Mouse (Mus musculus) hindbrain, embryonic 10.5 days (tissue): ENCODE measurements around the gene Vamp2. TPM values are rescaled to one million over a fixed set of nuclear protein-coding genes. Genes with fewer than 3 reads are reported as not detected.

Experiments
- DNase-seq: peaks from one replicate; pipeline ENCODE4 v3.0.0-alpha.2; 2017; ENCODE audit warnings: low spot score
- H3K27ac ChIP-seq: fragments of 300-500 bp; sonication (generic); 2 replicates; pipeline ENCODE4 v1.5.1; 2016; ENCODE audit warnings: mild to moderate bottlenecking, moderate library complexity
- H3K27me3 ChIP-seq: fragments of 300-500 bp; sonication (generic); 2 replicates; pipeline ENCODE4 v1.6.1; 2016; ENCODE audit warnings: mild to moderate bottlenecking; ENCODE audit not compliant: poor library complexity, insufficient read depth, severe bottlenecking
- H3K36me3 ChIP-seq: fragments of 300-500 bp; sonication (generic); 2 replicates; pipeline ENCODE4 v1.6.1; 2016; ENCODE audit warnings: mild to moderate bottlenecking, moderate library complexity
- H3K4me1 ChIP-seq: fragments of 300-500 bp; sonication (generic); replicated peaks from 2 replicates; pipeline ENCODE4 v1.6.1; 2016; ENCODE audit warnings: mild to moderate bottlenecking
- H3K4me3 ChIP-seq: fragments of 300-500 bp; sonication (generic); 2 replicates; pipeline ENCODE4 v1.5.1; 2016; ENCODE audit warnings: mild to moderate bottlenecking, moderate library complexity
- H3K9me3 ChIP-seq: fragments of 300-500 bp; sonication (generic); 2 replicates; pipeline ENCODE4 v1.6.1; 2016; ENCODE audit warnings: mild to moderate bottlenecking, moderate library complexity
- WGBS: fragments of 180-500 bp; shearing (Covaris S2); methylation state at CpG from one replicate; pipeline ENCODE4 v1.1.7; 2016; 5-methylcytosine and 5-hydroxymethylcytosine counted together
- polyA plus RNA-seq: library from polyadenylated mRNA; unstranded; fragments of >200 nt; fragmentation: Nextera tagmentation; extraction: Ambion mirVana; gene quantifications from 2 replicates; pipeline ENCODE4 v1.2.1, GENCODE M21; 2016

The Vamp2 gene
- polyA plus RNA-seq, 1 experiment from 2014 or later = 108 TPM

GRCm38 (mm10) chr11:69078805-69079438 lies 9.4 kb upstream of the Vamp2 start:
- Histone ChIP-seq H3K4me1 (peaks cover 13% of the 10 kb centered on the region), H3K27me3 (no peaks in the 10 kb centered on the region), H3K27ac (no peak overlapping the region), H3K9me3 (no peaks in the 10 kb centered on the region), H3K4me3 (no peak overlapping the region), H3K36me3 (no peaks in the 10 kb centered on the region)
- DNase-seq = no peak
- WGBS = 80% methylated on average over 5 of the region's 5 CpGs

GRCm38 (mm10) chr11:69080102-69080854 lies 8.0 kb upstream of the Vamp2 start:
- H3K27ac ChIP-seq = no peak overlapping the region
- no peaks in the 10 kb centered on the region for H3K9me3 ChIP-seq
- H3K4me1 ChIP-seq = peaks cover 3% of the 10 kb centered on the region; the same call in 1 of the 2 replicates
- H3K27me3 ChIP-seq = no peaks in the 10 kb centered on the region
- no peaks in the 10 kb centered on the region for H3K36me3 ChIP-seq
- no peak for DNase-seq
- 87% methylated on average over 15 of the region's 15 CpGs for WGBS
- no peak overlapping the region for H3K4me3 ChIP-seq

GRCm38 (mm10) chr11:69080855-69081222 lies 7.5 kb upstream of the Vamp2 start:
- H3K36me3 ChIP-seq = no peaks in the 10 kb centered on the region
- H3K27me3 ChIP-seq = no peaks in the 10 kb centered on the region
- no peak overlapping the region for H3K4me3 ChIP-seq
- H3K9me3 ChIP-seq = no peaks in the 10 kb centered on the region
- WGBS = 88% methylated on average over 8 of the region's 8 CpGs
- DNase-seq = no peak
- H3K27ac ChIP-seq = no peak overlapping the region
- peaks cover 3% of the 10 kb centered on the region; the same call in 1 of the 2 replicates for H3K4me1 ChIP-seq

- no peaks in the 10 kb centered on the region for H3K27me3 ChIP-seq
- no peak overlapping the region for H3K4me3 ChIP-seq
- WGBS = 89% methylated on average over 7 of the region's 7 CpGs
- H3K36me3 ChIP-seq = no peaks in the 10 kb centered on the region
- H3K4me1 ChIP-seq = peaks cover 3% of the 10 kb centered on the region; the same call in 1 of the 2 replicates
- H3K27ac ChIP-seq = no peak overlapping the region
- no peak for DNase-seq
- no peaks in the 10 kb centered on the region for H3K9me3 ChIP-seq
These were observed 6.7 kb upstream of the Vamp2 start for GRCm38 (mm10) chr11:69081613-69082012.

GRCm38 (mm10) chr11:69085608-69086007 lies 2.7 kb upstream of the Vamp2 start:
- WGBS = 71% methylated on average over 6 of the region's 6 CpGs
- H3K9me3 ChIP-seq = no peaks in the 10 kb centered on the region
- H3K4me1 ChIP-seq = peaks cover 35% of the 10 kb centered on the region
- H3K4me3 ChIP-seq = no peak overlapping the region
- H3K27me3 ChIP-seq = no peaks in the 10 kb centered on the region
- DNase-seq = no peak
- no peak overlapping the region for H3K27ac ChIP-seq
- peaks cover 11% of the 10 kb centered on the region for H3K36me3 ChIP-seq

GRCm38 (mm10) chr11:69086390-69086789 lies 1.9 kb upstream of the Vamp2 start:
- DNase-seq = no peak

GRCm38 (mm10) chr11:69087082-69087481 lies 1.2 kb upstream of the Vamp2 start:
- H3K4me3 ChIP-seq = no peak overlapping the region; the same call in 1 of the 2 replicates
- peak overlapping the region; percentile 71 for H3K27ac ChIP-seq
- H3K4me1 ChIP-seq = peaks cover 42% of the 10 kb centered on the region
- no peaks in the 10 kb centered on the region for H3K9me3 ChIP-seq
- H3K27me3 ChIP-seq = no peaks in the 10 kb centered on the region
- peaks cover 26% of the 10 kb centered on the region for H3K36me3 ChIP-seq
- no peak for DNase-seq
- 43% methylated on average over 4 of the region's 4 CpGs for WGBS

More at GRCm38 (mm10) chr11:69086390-69086789, 1.9 kb upstream of the Vamp2 start:
- Histone ChIP-seq H3K4me3 (no peak overlapping the region), H3K36me3 (peaks cover 19% of the 10 kb centered on the region), H3K27me3 (no peaks in the 10 kb centered on the region), H3K9me3 (no peaks in the 10 kb centered on the region), H3K4me1 (peaks cover 37% of the 10 kb centered on the region), H3K27ac (peak overlapping the region; percentile 71; the same call in 1 of the 2 replicates)
- WGBS = 67% methylated on average over 6 of the region's 6 CpGs

GRCm38 (mm10) chr11:69087597-69087996 lies 693 bp upstream of the Vamp2 start:
- peak overlapping the region; percentile 100 for H3K4me3 ChIP-seq
- no peaks in the 10 kb centered on the region for H3K27me3 ChIP-seq
- H3K27ac ChIP-seq = peak overlapping the region; percentile 100
- 69% methylated on average over 2 of the region's 2 CpGs for WGBS
- peaks cover 42% of the 10 kb centered on the region for H3K4me1 ChIP-seq
- H3K9me3 ChIP-seq = no peaks in the 10 kb centered on the region
- DNase-seq = no peak
- peaks cover 30% of the 10 kb centered on the region for H3K36me3 ChIP-seq

GRCm38 (mm10) chr11:69088856-69089615 lies 746 bp downstream of the Vamp2 start:
- H3K9me3 ChIP-seq = no peaks in the 10 kb centered on the region
- peak overlapping the region; percentile 100 for H3K4me3 ChIP-seq
- WGBS = 11% methylated on average over 25 of the region's 25 CpGs
- no peak for DNase-seq
- no peaks in the 10 kb centered on the region for H3K27me3 ChIP-seq
- H3K36me3 ChIP-seq = peaks cover 33% of the 10 kb centered on the region
- peaks cover 44% of the 10 kb centered on the region for H3K4me1 ChIP-seq
- peak overlapping the region; percentile 100 for H3K27ac ChIP-seq

- 93% methylated on average over 12 of the region's 12 CpGs for WGBS
- Histone ChIP-seq H3K4me1 (peaks cover 51% of the 10 kb centered on the region), H3K27me3 (no peaks in the 10 kb centered on the region), H3K9me3 (no peaks in the 10 kb centered on the region), H3K4me3 (peak overlapping the region; percentile 100), H3K36me3 (peaks cover 33% of the 10 kb centered on the region), H3K27ac (peak overlapping the region; percentile 100)
- no peak for DNase-seq
These were observed 1.5 kb downstream of the Vamp2 start for GRCm38 (mm10) chr11:69089616-69090290.

GRCm38 (mm10) chr11:69090367-69090766 lies 2.1 kb downstream of the Vamp2 start:
- H3K27ac ChIP-seq = no peak overlapping the region
- DNase-seq = no peak
- no peaks in the 10 kb centered on the region for H3K27me3 ChIP-seq
- H3K9me3 ChIP-seq = no peaks in the 10 kb centered on the region
- H3K4me1 ChIP-seq = peaks cover 56% of the 10 kb centered on the region
- peaks cover 33% of the 10 kb centered on the region for H3K36me3 ChIP-seq
- 71% methylated on average over 6 of the region's 6 CpGs for WGBS
- H3K4me3 ChIP-seq = peak overlapping the region; percentile 100

GRCm38 (mm10) chr11:69091566-69092385 lies 3.5 kb downstream of the Vamp2 start:
- DNase-seq = no peak
- peaks cover 70% of the 10 kb centered on the region for H3K4me1 ChIP-seq
- no peaks in the 10 kb centered on the region for H3K27me3 ChIP-seq
- H3K4me3 ChIP-seq = no peak overlapping the region
- H3K27ac ChIP-seq = no peak overlapping the region
- H3K36me3 ChIP-seq = peaks cover 33% of the 10 kb centered on the region
- WGBS = 64% methylated on average over 7 of the region's 7 CpGs
- H3K9me3 ChIP-seq = no peaks in the 10 kb centered on the region
